Mouse (Mus musculus) erythroblast, adult 5-6 weeks (primary cell): ENCODE results near the gene Piwil1. TPM values are rescaled to one million over a fixed set of nuclear protein-coding genes. Genes with fewer than 3 reads are reported as not detected.

Source experiments
- ATAC-seq: replicated peaks from 2 replicates; pipeline ENCODE4 v1.8.0; 2016; ENCODE audit warnings: moderate number of reproducible peaks, mild to moderate bottlenecking, moderate TSS enrichment, inconsistent platforms; ENCODE audit not compliant: poor library complexity, low FRiP score, severe bottlenecking
- total RNA-seq, 2 experiments: library from RNA; stranded (forward) in 1 of 2; stranded (reverse) in 1 of 2; fragments of 150-400 nt in 1 of 2; fragments of 200-764, 138-1000 nt in 1 of 2; gene quantifications; 2 replicates each; pipeline versions ENCODE4 v1.2.3 to v1.2.4; 2015 to 2017; ENCODE audit warnings: low replicate concordance in 2 of 2

Piwil1 gene
- not detected in 2 replicates for total RNA-seq (2015; ENCODE audit: low replicate concordance)
- not detected in 2 replicates for total RNA-seq (2017; ENCODE audit: low replicate concordance)

- no peak for ATAC-seq
Observed at GRCm38 (mm10) chr5:128702224-128702623, at the start of gene Piwil1. Piwil1 (plus strand) TSS chr5:128702524.

GRCm38 (mm10) chr5:128656496-128657135 is 45.7 kb upstream of the Piwil1 start:
- ATAC-seq: no peak

GRCm38 (mm10) chr5:128660101-128660500 is 42.2 kb upstream of the Piwil1 start:
- no peak for ATAC-seq

GRCm38 (mm10) chr5:128662881-128663280 is 39.4 kb upstream of the Piwil1 start:
- no peak for ATAC-seq

- ATAC-seq: no peak
Observed at GRCm38 (mm10) chr5:128663976-128664375, 38.3 kb upstream of the Piwil1 start.

GRCm38 (mm10) chr5:128665045-128665444 is 37.3 kb upstream of the Piwil1 start:
- no peak for ATAC-seq

GRCm38 (mm10) chr5:128667303-128667702 is 35.0 kb upstream of the Piwil1 start:
- no peak for ATAC-seq

GRCm38 (mm10) chr5:128674124-128674523 is 28.2 kb upstream of the Piwil1 start:
- ATAC-seq: no peak

- ATAC-seq: no peak
Observed at GRCm38 (mm10) chr5:128677373-128677772, 25.0 kb upstream of the Piwil1 start.

GRCm38 (mm10) chr5:128677861-128678260 is 24.5 kb upstream of the Piwil1 start:
- ATAC-seq: no peak

GRCm38 (mm10) chr5:128681456-128681855 is 20.9 kb upstream of the Piwil1 start:
- no peak for ATAC-seq

- no peak for ATAC-seq
Observed at GRCm38 (mm10) chr5:128684192-128684591, 18.1 kb upstream of the Piwil1 start.

GRCm38 (mm10) chr5:128684621-128685020 is 17.7 kb upstream of the Piwil1 start:
- ATAC-seq: no peak

- ATAC-seq: no peak
Observed at GRCm38 (mm10) chr5:128687139-128687538, 15.2 kb upstream of the Piwil1 start.

- no peak for ATAC-seq
Observed at GRCm38 (mm10) chr5:128694107-128694506, 8.2 kb upstream of the Piwil1 start.

GRCm38 (mm10) chr5:128694611-128695325 is 7.6 kb upstream of the Piwil1 start:
- no peak for ATAC-seq

GRCm38 (mm10) chr5:128696824-128697223 is 5.5 kb upstream of the Piwil1 start:
- no peak for ATAC-seq

GRCm38 (mm10) chr5:128700716-128701115 is 1.6 kb upstream of the Piwil1 start:
- ATAC-seq: no peak

- ATAC-seq: no peak
Observed at GRCm38 (mm10) chr5:128703688-128704087, 1.4 kb downstream of the Piwil1 start.

GRCm38 (mm10) chr5:128704134-128704904 is 2.0 kb downstream of the Piwil1 start:
- ATAC-seq: no peak

- ATAC-seq: no peak
Observed at GRCm38 (mm10) chr5:128706467-128706866, 4.1 kb downstream of the Piwil1 start.
